Mouse (Mus musculus) liver, embryonic 14.5 days (tissue): ENCODE data around the gene Nudt8. TPM values are rescaled to one million over a fixed set of nuclear protein-coding genes. Genes with fewer than 3 reads are reported as not detected.
A peak's percentile ranks its signal among the peaks of the same experiment; 100 is the strongest.
"Not testable (repeated sequence)": the region's sequence is repeated elsewhere in the genome, so short reads cannot be mapped to it uniquely, and the experiment has no call there.

Experiments used
- ATAC-seq: fragments of 200-750 bp; cut with Nextera tagmentation; 2 replicates; pipeline ENCODE4 v1.8.0; 2017; ENCODE audit warnings: moderate number of reproducible peaks, mild to moderate bottlenecking, moderate library complexity; ENCODE audit not compliant: insufficient read depth
- DNase-seq, 3 experiments: peaks; one replicate each; pipeline ENCODE4 v3.0.0-alpha.2; 2012 to 2013; ENCODE audit warnings: low read depth in 3 of 3, low spot score in 3 of 3
- H3K27ac ChIP-seq: fragments of 300-500 bp; sonication (generic); 2 replicates; pipeline ENCODE4 v1.5.1; 2014; ENCODE audit warnings: moderate library complexity, mild to moderate bottlenecking, control low read depth, inconsistent platforms
- H3K27me3 ChIP-seq: fragments of 300-500 bp; sonication (generic); 2 replicates; pipeline ENCODE4 v1.6.1; 2014; ENCODE audit warnings: mild to moderate bottlenecking, low read length, moderate library complexity; ENCODE audit not compliant: control insufficient read depth, insufficient read depth
- H3K36me3 ChIP-seq: fragments of 300-500 bp; sonication (generic); replicated peaks from 2 replicates; pipeline ENCODE4 v1.6.1; 2014; ENCODE audit warnings: low read depth; ENCODE audit not compliant: control insufficient read depth, insufficient read depth
- H3K4me1 ChIP-seq, 2 experiments: fragments of 200-500 bp in 1 of 2; fragments of 300-500 bp in 1 of 2; sonication (generic) in 1 of 2; replicated peaks; 2 replicates each; pipeline ENCODE4 v1.6.1; 2012 to 2014; ENCODE audit warnings: antibody characterized with exemption in 1 of 2, inconsistent platforms in 1 of 2, low read length in 1 of 2; ENCODE audit not compliant: control insufficient read depth in 2 of 2, insufficient read depth in 2 of 2
- H3K4me2 ChIP-seq: fragments of 300-500 bp; sonication (generic); 2 replicates; pipeline ENCODE4 v1.6.1; 2014; ENCODE audit warnings: low read depth, mild to moderate bottlenecking, control low read depth, moderate library complexity
- H3K4me3 ChIP-seq, 2 experiments: fragments of 200-500 bp in 1 of 2; fragments of 300-500 bp in 1 of 2; sonication (generic) in 1 of 2; 2 replicates each; pipeline ENCODE4 v1.5.1; 2012 to 2014; ENCODE audit warnings: low read depth in 2 of 2, low read length in 2 of 2, mild to moderate bottlenecking in 2 of 2, control low read depth in 1 of 2, inconsistent platforms in 1 of 2, moderate library complexity in 1 of 2; ENCODE audit not compliant: insufficient read depth in 1 of 2
- H3K9ac ChIP-seq: fragments of 300-500 bp; sonication (generic); replicated peaks from 2 replicates; pipeline ENCODE4 v1.6.1; 2014; ENCODE audit warnings: mild to moderate bottlenecking, control low read depth, moderate library complexity
- H3K9me3 ChIP-seq: fragments of 300-500 bp; sonication (generic); 2 replicates; pipeline ENCODE4 v1.6.1; 2016; ENCODE audit warnings: low read length, mixed read lengths; ENCODE audit not compliant: control insufficient read depth
- CTCF ChIP-seq: IDR thresholded peaks from 2 replicates; pipeline ENCODE4 v1.5.1; 2016; ENCODE audit warnings: antibody characterized with exemption, low read depth, control low read depth
- EP300 ChIP-seq: IDR thresholded peaks from 2 replicates; pipeline ENCODE4 v1.6.1; 2016; ENCODE audit warnings: antibody characterized with exemption, low read depth
- WGBS: fragments of 180-500 bp; shearing (Covaris S2); extraction: QIAGEN DNeasy Blood & Tissue Kit; methylation state at CpG from one replicate; pipeline ENCODE4 v1.1.7; 2014; ENCODE audit not compliant: insufficient replicate concordance; 5-methylcytosine and 5-hydroxymethylcytosine counted together
- polyA plus RNA-seq, 2 experiments: library from polyadenylated mRNA; depleted of rRNA in 1 of 2; stranded (reverse) in 1 of 2; unstranded in 1 of 2; fragments of >200 nt; fragmentation: Nextera tagmentation in 1 of 2; extraction: Ambion mirVana in 1 of 2; gene quantifications; 2 replicates each; pipeline versions ENCODE4 v1.2.1 to v1.2.3; 2012 to 2014

Gene Nudt8
- polyA plus RNA-seq, 2 experiments: 2.9 to 14.2 TPM

- H3K27me3 ChIP-seq: no peaks in the 10 kb centered on the region
- no peak for ATAC-seq
- no peak for DNase-seq
- H3K9ac ChIP-seq: no peak overlapping the region
- no peak overlapping the region for H3K4me3 ChIP-seq
- no peak overlapping the region for H3K4me2 ChIP-seq
- TF ChIP-seq CTCF (no peak), EP300 (no peak)
- peaks cover 21 to 39% of the 10 kb centered on the region in 2 experiments for H3K4me1 ChIP-seq
- 64% methylated on average over 14 of the region's 14 CpGs for WGBS
- H3K27ac ChIP-seq: no peak overlapping the region
- no peaks in the 10 kb centered on the region for H3K36me3 ChIP-seq
- no peaks in the 10 kb centered on the region for H3K9me3 ChIP-seq
Measured at GRCm38 (mm10) chr19:4042124-4042523, 41.7 kb downstream of the Nudt8 start.

GRCm38 (mm10) chr19:4044109-4044508, 43.7 kb downstream of the Nudt8 start:
- peak; percentile 29; the same call in 1 of the 2 replicates for TF ChIP-seq EP300
- H3K36me3 ChIP-seq, H3K4me2 ChIP-seq, H3K9me3 ChIP-seq, DNase-seq, H3K27ac ChIP-seq, H3K4me3 ChIP-seq, ATAC-seq, H3K27me3 ChIP-seq, H3K9ac ChIP-seq: not testable (repeated sequence)
- 34% methylated on average over 5 of the region's 5 CpGs for WGBS
- H3K4me1 ChIP-seq: peaks cover 25 to 44% of the 10 kb centered on the region in 2 experiments

- Histone ChIP-seq H3K9ac (peak within 1 kb of the TSS; percentile 60), H3K4me3 (peak within 1 kb of the TSS; percentile 27 to 32)
- peak; percentile 75 to 80 (median 77) for DNase-seq
Measured at GRCm38 (mm10) chr19:4045966-4046865, 45.8 kb downstream of the Nudt8 start, which contains the start of gene Gstp2. Gene Gstp2 (minus strand): TSS chr19:4046023.

GRCm38 (mm10) chr19:4046866-4047254, 46.5 kb downstream of the Nudt8 start:
- Histone ChIP-seq H3K9ac (peak overlapping the region; percentile 60), H3K9me3 (no peaks in the 10 kb centered on the region), H3K4me3 (peak overlapping the region; percentile 27 to 32), H3K4me1 (peaks cover 25 to 42% of the 10 kb centered on the region in 2 experiments), H3K36me3 (no peaks in the 10 kb centered on the region), H3K4me2 (peak overlapping the region; percentile 70), H3K27ac (peak overlapping the region; percentile 96), H3K27me3 (no peaks in the 10 kb centered on the region)
- 26% methylated on average over 8 of the region's 8 CpGs for WGBS
- TF ChIP-seq EP300 (no peak; the same call in 1 of the 2 replicates), CTCF (no peak)
- ATAC-seq (peak; percentile 75), DNase-seq (peak; percentile 70 to 76 (median 70))

More at GRCm38 (mm10) chr19:4045966-4046865, 45.8 kb downstream of the Nudt8 start, which contains the start of gene Gstp2:
- TF ChIP-seq CTCF (peak; percentile 67), EP300 (peak; percentile 86)
- Histone ChIP-seq H3K4me1 (peaks cover 25 to 42% of the 10 kb centered on the region in 2 experiments), H3K4me2 (peak within 1 kb of the TSS; percentile 70), H3K36me3 (no peaks in the 10 kb centered on the region), H3K9me3 (no peaks in the 10 kb centered on the region), H3K27me3 (no peaks in the 10 kb centered on the region), H3K27ac (peak within 1 kb of the TSS; percentile 96)
- ATAC-seq: peak; percentile 80
- 43% methylated on average over 16 of the region's 16 CpGs for WGBS

GRCm38 (mm10) chr19:4047859-4048258, 47.5 kb downstream of the Nudt8 start:
- DNase-seq (peak; percentile 71 to 76 (median 75)), ATAC-seq (no peak)
- Histone ChIP-seq H3K27me3 (no peaks in the 10 kb centered on the region), H3K4me1 (peaks cover 25 to 42% of the 10 kb centered on the region in 2 experiments), H3K9ac (no peak overlapping the region), H3K36me3 (no peaks in the 10 kb centered on the region), H3K9me3 (no peaks in the 10 kb centered on the region), H3K4me3 (0 out of 4 replicates have a peak overlapping the region, but pooled peaks of 1 of the 2 experiments have one; percentile 1), H3K27ac (peak overlapping the region; percentile 96; the same call in 1 of the 2 replicates), H3K4me2 (peak overlapping the region; percentile 70)
- 12% methylated on average over 4 of the region's 4 CpGs for WGBS
- TF ChIP-seq EP300: no peak
- TF ChIP-seq CTCF: peak; percentile 91
